Mouse (Mus musculus): ENCODE measurements around the gene Spocd1. TPM values are rescaled to one million over a fixed set of nuclear protein-coding genes. Genes with fewer than 3 reads are reported as not detected.

Spocd1 gene
- total and polyA plus RNA-seq, 3 experiments, result 0.03 TPM; not detected in 2

DNA sequence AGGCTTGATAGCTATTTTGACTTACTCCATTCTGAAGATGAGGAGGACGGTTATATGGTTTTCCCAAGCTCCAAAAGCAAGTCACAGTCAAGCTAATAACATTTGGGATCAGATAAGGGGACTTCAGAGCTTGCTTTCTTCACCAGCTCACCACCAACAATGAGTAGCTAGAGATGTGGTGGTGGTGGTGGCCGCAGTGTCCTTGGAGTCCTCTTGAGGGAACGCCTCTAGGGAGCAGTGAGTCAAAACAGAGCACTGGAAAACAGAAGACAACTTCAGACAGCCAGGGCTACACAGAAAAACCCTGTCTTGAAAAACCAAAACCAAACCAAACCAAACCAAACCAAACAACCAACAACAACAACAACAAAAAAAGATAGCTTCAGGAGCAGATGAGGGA lies 10.1 kb upstream of the Spocd1 start:
- H3K27me3 ChIP-seq (ENCODE audit: control insufficient read depth in 1 of 2, insufficient read depth in 2 of 2, low read length in 2 of 2), result peaks cover 6% of the 10 kb centered on the region in 2 experiments
- H3K9ac ChIP-seq (ENCODE audit: control insufficient read depth, low read depth, low read length, poor library complexity, severe bottlenecking), result no peak overlapping the region
- H3K4me1 ChIP-seq (ENCODE audit: control insufficient read depth in 1 of 2, insufficient read depth in 2 of 2, low read length in 2 of 2), result peaks cover 0 to 3% of the 10 kb centered on the region in 2 experiments; a peak in 2 of 4 replicates
- peaks cover 0 to 3% of the 10 kb centered on the region in 2 experiments; a peak in 2 of 4 replicates for H3K36me3 ChIP-seq (ENCODE audit: control insufficient read depth in 1 of 2, insufficient read depth in 2 of 2, low read length in 2 of 2)
- H3K79me2 ChIP-seq (ENCODE audit: control insufficient read depth, insufficient read depth, low read length, poor library complexity), result no peaks in the 10 kb centered on the region
- H3K27ac ChIP-seq (ENCODE audit: control insufficient read depth, low read depth, low read length), result no peak overlapping the region
- H3K9me3 ChIP-seq (replicated peaks; ENCODE audit: insufficient read depth, low read length), result no peaks in the 10 kb centered on the region
- no peak overlapping the region for H3K4me3 ChIP-seq (ENCODE audit: control insufficient read depth in 1 of 2, insufficient read depth in 1 of 2, low read depth in 2 of 2, low read length in 2 of 2)
- TF ChIP-seq CTCF (IDR thresholded peaks at IDR 0.05 in 2 of 3, conservative IDR thresholded peaks at IDR 0.05 in 1 of 3; ENCODE audit: control insufficient read depth in 1 of 3, insufficient read depth in 1 of 3, low read depth in 2 of 3, low read length in 3 of 3, poor library complexity in 1 of 3, severe bottlenecking in 1 of 3), result no peak
- no peak for TF ChIP-seq ZKSCAN1 (IDR thresholded peaks at IDR 0.05; ENCODE audit: low read depth, low read length)
- no peak for TF ChIP-seq EP300 (IDR thresholded peaks at IDR 0.05; ENCODE audit: low read depth in 1 of 2, low read length in 2 of 2)
- TF ChIP-seq MAZ (IDR thresholded peaks at IDR 0.05; ENCODE audit: low read depth, low read length), result no peak
- TF ChIP-seq USF1 (IDR thresholded peaks at IDR 0.05; ENCODE audit: low read depth, low read length), result no peak
- TF ChIP-seq TAL1 (IDR thresholded peaks at IDR 0.05; ENCODE audit: low read length), result no peak
- TF ChIP-seq RCOR1 (IDR thresholded peaks at IDR 0.05; ENCODE audit: low read depth, low read length), result no peak
- no peak for TF ChIP-seq CHD2 (IDR thresholded peaks at IDR 0.05; ENCODE audit: low read length)
- no peak for TF ChIP-seq MYB (IDR thresholded peaks at IDR 0.05; ENCODE audit: low read depth, low read length)
- no peak for DNase-seq (ENCODE audit: low read depth, low spot score)

DNA sequence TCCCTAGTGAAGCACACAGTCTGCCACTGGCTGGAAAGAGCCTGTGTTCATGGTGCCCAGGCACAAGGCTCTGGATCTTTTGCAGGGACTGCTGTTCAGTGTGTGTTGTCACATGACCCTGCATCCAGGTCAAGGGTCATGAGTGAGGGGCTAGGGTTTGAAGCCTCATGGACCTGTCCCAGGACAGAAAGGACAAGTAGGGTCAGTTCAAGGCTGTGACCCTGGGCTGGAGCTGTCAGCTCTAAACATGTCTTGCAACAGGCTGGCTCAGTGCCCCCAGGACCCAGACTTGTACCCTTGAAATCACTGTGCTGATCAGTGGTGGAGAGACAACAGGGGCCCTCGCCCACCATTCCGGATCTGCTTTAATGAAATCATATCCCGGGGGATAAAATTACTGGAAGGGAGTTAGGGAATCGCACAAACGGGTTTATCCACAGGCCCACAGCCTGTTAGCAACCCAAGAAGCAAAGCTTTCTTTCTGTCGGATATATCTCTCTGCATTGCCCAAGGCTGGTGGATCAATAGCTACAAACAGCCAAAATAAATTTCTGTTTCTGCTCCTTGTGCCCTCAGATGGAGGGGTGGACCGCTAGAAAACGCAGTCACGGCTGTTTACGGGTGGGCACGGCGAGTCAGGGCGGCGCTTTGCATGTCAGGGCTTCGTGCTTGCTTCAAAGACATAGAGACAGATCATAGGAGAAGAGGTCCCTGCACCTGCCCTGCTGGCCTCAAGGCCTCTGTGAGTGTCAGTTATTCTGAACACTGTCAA lies 8.3 kb upstream of the Spocd1 start:
- Histone ChIP-seq H3K79me2 (ENCODE audit: control insufficient read depth, insufficient read depth, low read length, poor library complexity) (no peaks in the 10 kb centered on the region), H3K27ac (ENCODE audit: control insufficient read depth, low read depth, low read length) (no peak overlapping the region), H3K27me3 (ENCODE audit: control insufficient read depth in 1 of 2, insufficient read depth in 2 of 2, low read length in 2 of 2) (peaks cover 6% of the 10 kb centered on the region in 2 experiments), H3K9me3 (replicated peaks; ENCODE audit: insufficient read depth, low read length) (no peaks in the 10 kb centered on the region), H3K4me1 (ENCODE audit: control insufficient read depth in 1 of 2, insufficient read depth in 2 of 2, low read length in 2 of 2) (no peaks in the 10 kb centered on the region), H3K4me3 (ENCODE audit: control insufficient read depth in 1 of 2, insufficient read depth in 1 of 2, low read depth in 2 of 2, low read length in 2 of 2) (no peak overlapping the region), H3K9ac (ENCODE audit: control insufficient read depth, low read depth, low read length, poor library complexity, severe bottlenecking) (no peak overlapping the region), H3K36me3 (ENCODE audit: control insufficient read depth in 1 of 2, insufficient read depth in 2 of 2, low read length in 2 of 2) (no peaks in the 10 kb centered on the region)
- DNase-seq (ENCODE audit: low read depth, low spot score), result no peak
- TF ChIP-seq RAD21 (IDR thresholded peaks at IDR 0.05; ENCODE audit: low read depth, low read length) (no peak), TAL1 (IDR thresholded peaks at IDR 0.05; ENCODE audit: low read length) (no peak), ZNF384 (IDR thresholded peaks at IDR 0.05; ENCODE audit: low read depth, low read length) (no peak), SMC3 (IDR thresholded peaks at IDR 0.05; ENCODE audit: low read depth, low read length) (no peak), ELF1 (IDR thresholded peaks at IDR 0.05; ENCODE audit: low read depth, low read length) (no peak), CTCF (IDR thresholded peaks at IDR 0.05 in 2 of 3, conservative IDR thresholded peaks at IDR 0.05 in 1 of 3; ENCODE audit: control insufficient read depth in 1 of 3, insufficient read depth in 1 of 3, low read depth in 2 of 3, low read length in 3 of 3, poor library complexity in 1 of 3, severe bottlenecking in 1 of 3) (no peak), ZC3H11A (IDR thresholded peaks at IDR 0.05; ENCODE audit: low read depth, low read length) (no peak)

DNA sequence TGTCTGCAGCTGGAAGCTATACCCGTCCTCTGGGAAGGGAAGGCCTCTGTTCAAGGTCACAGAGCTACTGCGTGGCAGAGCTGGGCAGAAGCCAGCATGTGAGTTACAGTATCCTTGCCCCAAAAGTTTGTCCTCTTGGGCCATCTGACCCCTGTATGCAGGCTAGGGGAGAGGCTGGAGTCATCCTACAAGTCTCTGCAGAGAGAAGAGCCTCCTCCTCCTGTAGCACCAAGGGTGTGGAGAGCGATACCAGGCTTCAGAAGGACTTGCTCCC lies 7.8 kb upstream of the Spocd1 start:
- Histone ChIP-seq H3K27ac (ENCODE audit: control insufficient read depth, low read depth, low read length) (no peak overlapping the region), H3K9me3 (replicated peaks; ENCODE audit: insufficient read depth, low read length) (no peaks in the 10 kb centered on the region), H3K79me2 (ENCODE audit: control insufficient read depth, insufficient read depth, low read length, poor library complexity) (no peaks in the 10 kb centered on the region), H3K27me3 (ENCODE audit: control insufficient read depth in 1 of 2, insufficient read depth in 2 of 2, low read length in 2 of 2) (peaks cover 6% of the 10 kb centered on the region in 2 experiments), H3K36me3 (ENCODE audit: control insufficient read depth in 1 of 2, insufficient read depth in 2 of 2, low read length in 2 of 2) (no peaks in the 10 kb centered on the region), H3K4me3 (ENCODE audit: control insufficient read depth in 1 of 2, insufficient read depth in 1 of 2, low read depth in 2 of 2, low read length in 2 of 2) (no peak overlapping the region), H3K9ac (ENCODE audit: control insufficient read depth, low read depth, low read length, poor library complexity, severe bottlenecking) (no peak overlapping the region), H3K4me1 (ENCODE audit: control insufficient read depth in 1 of 2, insufficient read depth in 2 of 2, low read length in 2 of 2) (no peaks in the 10 kb centered on the region)
- no peak for DNase-seq (ENCODE audit: low read depth, low spot score)
- TF ChIP-seq ZNF384 (IDR thresholded peaks at IDR 0.05; ENCODE audit: low read depth, low read length) (no peak), UBTF (IDR thresholded peaks at IDR 0.05; ENCODE audit: borderline replicate concordance, insufficient read depth, low read depth, low read length) (no peak), CHD1 (IDR thresholded peaks at IDR 0.05; ENCODE audit: low read depth, low read length) (no peak), NELFE (IDR thresholded peaks at IDR 0.05; ENCODE audit: low read depth, low read length) (no peak), E2F4 (IDR thresholded peaks at IDR 0.05; ENCODE audit: borderline replicate concordance, low read depth, low read length) (no peak), NRF1 (IDR thresholded peaks at IDR 0.05; ENCODE audit: insufficient read depth, low read depth, low read length, poor library complexity, severe bottlenecking) (no peak), GABPA (IDR thresholded peaks at IDR 0.05; ENCODE audit: low read depth, low read length) (no peak), MAFK (IDR thresholded peaks at IDR 0.05; ENCODE audit: borderline replicate concordance, low read depth, low read length) (no peak), MXI1 (IDR thresholded peaks at IDR 0.05; ENCODE audit: low read depth, low read length) (no peak), GATA1 (IDR thresholded peaks at IDR 0.05; ENCODE audit: low read depth, low read length) (no peak), MYB (IDR thresholded peaks at IDR 0.05; ENCODE audit: low read depth, low read length) (no peak), SMC3 (IDR thresholded peaks at IDR 0.05; ENCODE audit: low read depth, low read length) (no peak), MAX (IDR thresholded peaks at IDR 0.05; ENCODE audit: low read length) (no peak), POLR2AphosphoS2 (IDR thresholded peaks at IDR 0.05; ENCODE audit: low read length) (no peak), JUND (IDR thresholded peaks at IDR 0.05; ENCODE audit: low read depth, low read length) (no peak)
